Mouse (Mus musculus) stomach, postnatal 0 days (tissue): Measurements from ENCODE around the gene Gpx8.

Experiments
- CTCF ChIP-seq: IDR thresholded peaks from 2 replicates; pipeline ENCODE4 v1.5.1; 2016; ENCODE audit warnings: antibody characterized with exemption, low read depth, mild to moderate bottlenecking, moderate library complexity
- EP300 ChIP-seq: optimal IDR thresholded peaks from 2 replicates; pipeline ENCODE3; 2016; ENCODE audit warnings: antibody characterized with exemption

- no peak for TF ChIP-seq CTCF
- TF ChIP-seq EP300: no peak
Measured at GRCm38 (mm10) chr13:113079021-113079420, 32.8 kb upstream of the Gpx8 start.
